Mouse (Mus musculus): Measurements from ENCODE around the gene Olfr723. TPM values are rescaled to one million over a fixed set of nuclear protein-coding genes. Genes with fewer than 3 reads are reported as not detected.

The Olfr723 gene
- not detected in 2 replicates for polyA plus RNA-seq (2012; rRNA removed)

GRCm38 (mm10) chr14:49931687-49932086, at the start of gene Olfr723:
Gene Olfr723, minus strand, starts transcription at chr14:49931787.

GRCm38 (mm10) chr14:49963174-49963573, 31.6 kb upstream of the Olfr723 start, which contains the start of gene Olfr724:
Gene Olfr724, minus strand, starts transcription at chr14:49963274.

GRCm38 (mm10) chr14:49901899-49902298, 29.7 kb downstream of the Olfr723 start, which contains the start of gene Olfr722:
Gene Olfr722, minus strand, starts transcription at chr14:49901999.

Other genes with a start within 250 kb of the Olfr723 start
- gene Armh4, start 148.4 kb downstream of the Olfr723 start, polyA plus RNA-seq (2012; rRNA removed): 17.4 and 19.6 TPM in 2 replicates
- not detected in 2 replicates for gene Olfr722, start 29.8 kb downstream of the Olfr723 start, polyA plus RNA-seq (2012; rRNA removed)
- gene Olfr724, start 31.5 kb upstream of the Olfr723 start, polyA plus RNA-seq (2012; rRNA removed): not detected in 2 replicates
- gene Olfr725, start 108.6 kb upstream of the Olfr723 start, polyA plus RNA-seq (2012; rRNA removed): not detected in 2 replicates
- gene Olfr726, start 159.2 kb upstream of the Olfr723 start, polyA plus RNA-seq (2012; rRNA removed): not detected in 2 replicates
- not detected in 2 replicates for gene Olfr727, start 191.4 kb upstream of the Olfr723 start, polyA plus RNA-seq (2012; rRNA removed)
- gene Olfr728, start 210.9 kb upstream of the Olfr723 start, polyA plus RNA-seq (2012; rRNA removed): not detected in 2 replicates
- gene Olfr729, start 221.1 kb upstream of the Olfr723 start, polyA plus RNA-seq (2012; rRNA removed): not detected in 2 replicates